Mouse (Mus musculus) MN1 (cell line): ENCODE results near the gene Hs2st1.
A peak's percentile ranks its signal among the peaks of the same experiment; 100 is the strongest.

Experiments
- DNase-seq: peaks from one replicate; pipeline ENCODE4 v3.0.0-alpha.2; 2016; ENCODE audit warnings: low spot score

The Hs2st1 gene

GRCm38 (mm10) chr3:144436076-144436475 lies 133.9 kb downstream of the Hs2st1 start:
- no peak for DNase-seq

GRCm38 (mm10) chr3:144435281-144435680 lies 134.7 kb downstream of the Hs2st1 start:
- DNase-seq: no peak

- DNase-seq: no peak
Observed at GRCm38 (mm10) chr3:144434276-144434675, 135.7 kb downstream of the Hs2st1 start.

GRCm38 (mm10) chr3:144433039-144433438 lies 136.9 kb downstream of the Hs2st1 start:
- DNase-seq: no peak

- DNase-seq: no peak
Observed at GRCm38 (mm10) chr3:144432143-144432577, 137.8 kb downstream of the Hs2st1 start.

- peak; percentile 59 for DNase-seq
Observed at GRCm38 (mm10) chr3:144428514-144429431, 141.2 kb downstream of the Hs2st1 start.

- DNase-seq: no peak
Observed at GRCm38 (mm10) chr3:144425041-144425448, 144.9 kb downstream of the Hs2st1 start.

- no peak for DNase-seq
Observed at GRCm38 (mm10) chr3:144421404-144422180, 148.4 kb downstream of the Hs2st1 start.

GRCm38 (mm10) chr3:144413821-144414220 lies 156.2 kb downstream of the Hs2st1 start:
- DNase-seq: no peak

- no peak for DNase-seq
Observed at GRCm38 (mm10) chr3:144412538-144413272, 157.3 kb downstream of the Hs2st1 start.

GRCm38 (mm10) chr3:144411650-144412278 lies 158.2 kb downstream of the Hs2st1 start:
- DNase-seq: no peak

- DNase-seq: no peak
Observed at GRCm38 (mm10) chr3:144411051-144411542, 158.9 kb downstream of the Hs2st1 start.

- DNase-seq: no peak
Observed at GRCm38 (mm10) chr3:144408953-144409352, 161.0 kb downstream of the Hs2st1 start.

- DNase-seq: no peak
Observed at GRCm38 (mm10) chr3:144405331-144405730, 164.7 kb downstream of the Hs2st1 start.

- no peak for DNase-seq
Observed at GRCm38 (mm10) chr3:144401292-144401691, 168.7 kb downstream of the Hs2st1 start.

- no peak for DNase-seq
Observed at GRCm38 (mm10) chr3:144400870-144401269, 169.1 kb downstream of the Hs2st1 start.

- DNase-seq: no peak
Observed at GRCm38 (mm10) chr3:144400374-144400773, 169.6 kb downstream of the Hs2st1 start.

- peak; percentile 39 for DNase-seq
Observed at GRCm38 (mm10) chr3:144399358-144400096, 170.5 kb downstream of the Hs2st1 start.

GRCm38 (mm10) chr3:144398166-144398565 lies 171.8 kb downstream of the Hs2st1 start:
- DNase-seq: no peak

GRCm38 (mm10) chr3:144396478-144396877 lies 173.5 kb downstream of the Hs2st1 start:
- no peak for DNase-seq

- no peak for DNase-seq
Observed at GRCm38 (mm10) chr3:144394454-144394943, 175.5 kb downstream of the Hs2st1 start.
